Mouse (Mus musculus) lung, postnatal 0 days (tissue): ENCODE measurements around the gene Pak4.

Experiments
- CTCF ChIP-seq: IDR thresholded peaks from 2 replicates; pipeline ENCODE4 v1.5.1; 2016; ENCODE audit warnings: antibody characterized with exemption, mild to moderate bottlenecking
- EP300 ChIP-seq: IDR thresholded peaks from 2 replicates; pipeline ENCODE4 v1.6.1; 2016; ENCODE audit warnings: antibody characterized with exemption, mild to moderate bottlenecking, control low read depth

DNA sequence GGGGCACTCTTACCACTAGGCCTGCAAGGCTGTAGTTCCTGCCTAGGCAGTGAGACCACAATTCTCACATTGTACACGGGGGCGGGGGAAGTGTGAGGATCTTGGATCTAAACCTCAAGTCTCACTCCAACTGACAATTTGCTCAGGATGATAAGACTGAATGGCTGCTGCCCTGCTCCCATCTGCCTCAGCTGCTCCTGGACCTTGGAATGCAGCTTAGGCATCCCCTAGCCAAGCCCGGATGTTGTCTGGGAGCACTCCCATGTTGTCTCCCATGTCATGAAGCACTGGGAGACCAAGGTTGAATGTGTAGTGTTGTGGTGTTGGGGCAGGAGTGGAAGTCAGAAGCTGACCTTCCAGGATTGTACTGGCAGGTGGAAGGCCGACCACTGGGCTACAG is 30.4 kb downstream of the Pak4 start:
- TF ChIP-seq EP300 = no peak
- no peak for TF ChIP-seq CTCF
